Mouse (Mus musculus): ENCODE measurements at regions not wholly inside any gene's neighbourhood (a gene's known extent, or its start where the extent isn't known, plus 50 kb on each side); places are given as distances from the start of the nearest gene placed in this dataset.
A peak's percentile ranks its signal among the peaks of the same experiment; 100 is the strongest.

DNA sequence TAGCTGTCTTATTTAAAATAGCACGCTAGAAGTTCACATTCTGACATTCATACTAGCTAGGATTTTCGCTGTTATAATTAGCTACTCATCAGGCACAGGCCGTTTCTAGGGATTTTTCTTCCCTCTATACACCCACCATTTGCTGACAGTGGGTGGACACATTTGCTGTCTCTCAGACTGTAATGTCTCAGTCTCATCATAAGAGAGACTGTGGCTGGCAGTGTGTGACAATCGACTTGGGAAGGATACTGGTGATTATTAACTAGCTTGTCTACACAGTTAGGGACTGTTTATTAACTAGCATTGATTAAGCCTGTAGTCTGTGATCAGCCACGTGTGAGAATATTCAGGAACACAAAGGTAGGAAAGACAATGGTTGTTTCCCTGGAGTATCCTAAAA is 208.0 kb upstream of the Btbd3 start:
- H3K27ac ChIP-seq (ENCODE audit: insufficient read depth, low read length), result no peak overlapping the region
- 0 out of 2 replicates have a peak overlapping the region, but pooled peaks have one; percentile 7 for H3K4me3 ChIP-seq (ENCODE audit: insufficient read depth, low read length)

DNA sequence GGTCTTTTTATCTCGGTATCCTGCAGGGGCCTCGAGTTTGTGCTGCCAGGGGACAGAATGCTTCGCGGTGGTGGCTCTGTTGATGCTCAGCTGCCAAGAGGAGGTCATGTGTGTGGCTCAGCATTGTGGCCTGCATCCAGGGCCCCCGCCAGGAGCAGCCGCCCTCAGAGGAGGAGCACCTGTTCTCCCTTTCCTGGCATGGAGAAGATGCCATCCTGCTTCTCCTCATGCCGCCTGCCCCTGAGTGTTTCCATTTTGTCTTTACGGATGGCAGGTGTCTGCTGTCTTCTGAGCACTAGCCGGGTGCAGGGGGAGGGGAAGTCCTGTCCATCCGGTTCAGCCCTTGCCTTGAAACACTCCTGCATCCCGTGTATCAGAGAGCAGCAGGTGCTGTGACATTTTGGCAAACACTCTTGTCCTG is 208.6 kb upstream of the Btbd3 start:
- no peak for TF ChIP-seq POLR2A (IDR thresholded peaks at IDR 0.05; ENCODE audit: extremely low read depth, insufficient read depth, low read length)
- TF ChIP-seq CTCF (IDR thresholded peaks at IDR 0.05; ENCODE audit: extremely low read depth, insufficient read depth, low read length), result no peak
- Histone ChIP-seq H3K4me3 (ENCODE audit: insufficient read depth, low read length) (peak overlapping the region; percentile 7; the same call in 1 of the 2 replicates), H3K27ac (ENCODE audit: insufficient read depth, low read length) (no peak overlapping the region), H3K4me1 (ENCODE audit: control insufficient read depth, insufficient read depth, low read length) (peaks cover 3% of the 10 kb centered on the region; the same call in 1 of the 2 replicates)

More for the DNA sequence above, 208.0 kb upstream of the Btbd3 start:
- H3K4me1 ChIP-seq (ENCODE audit: control insufficient read depth, insufficient read depth, low read length), result peaks cover 3% of the 10 kb centered on the region; the same call in 1 of the 2 replicates
- no peak for TF ChIP-seq CTCF (IDR thresholded peaks at IDR 0.05; ENCODE audit: extremely low read depth, insufficient read depth, low read length)
- TF ChIP-seq POLR2A (IDR thresholded peaks at IDR 0.05; ENCODE audit: extremely low read depth, insufficient read depth, low read length), result no peak

GRCm38 (mm10) chr2:138047361-138047760 is 209.0 kb upstream of the Btbd3 start:
- peaks cover 3% of the 10 kb centered on the region; the same call in 1 of the 2 replicates for H3K4me1 ChIP-seq (ENCODE audit: control insufficient read depth, insufficient read depth, low read length)
- H3K4me3 ChIP-seq (ENCODE audit: insufficient read depth, low read length), result no peak overlapping the region
- TF ChIP-seq CTCF (IDR thresholded peaks at IDR 0.05; ENCODE audit: extremely low read depth, insufficient read depth, low read length), result no peak
- TF ChIP-seq POLR2A (IDR thresholded peaks at IDR 0.05; ENCODE audit: extremely low read depth, insufficient read depth, low read length), result no peak
- no peak overlapping the region for H3K27ac ChIP-seq (ENCODE audit: insufficient read depth, low read length)

- peaks cover 3% of the 10 kb centered on the region; the same call in 1 of the 2 replicates for H3K4me1 ChIP-seq (ENCODE audit: control insufficient read depth, insufficient read depth, low read length)
- H3K27ac ChIP-seq (ENCODE audit: insufficient read depth, low read length), result no peak overlapping the region
Measured at GRCm38 (mm10) chr2:138046918-138047317, 209.4 kb upstream of the Btbd3 start.

GRCm38 (mm10) chr2:138045933-138046642 is 210.3 kb upstream of the Btbd3 start:
- TF ChIP-seq POLR2A (IDR thresholded peaks at IDR 0.05; ENCODE audit: extremely low read depth, insufficient read depth, low read length) (no peak), CTCF (IDR thresholded peaks at IDR 0.05; ENCODE audit: extremely low read depth, insufficient read depth, low read length) (no peak)
- peaks cover 3% of the 10 kb centered on the region; the same call in 1 of the 2 replicates for H3K4me1 ChIP-seq (ENCODE audit: control insufficient read depth, insufficient read depth, low read length)
- no peak overlapping the region for H3K27ac ChIP-seq (ENCODE audit: insufficient read depth, low read length)
- no peak overlapping the region for H3K4me3 ChIP-seq (ENCODE audit: insufficient read depth, low read length)

More at GRCm38 (mm10) chr2:138046918-138047317, 209.4 kb upstream of the Btbd3 start:
- H3K4me3 ChIP-seq (ENCODE audit: insufficient read depth, low read length), result no peak overlapping the region
- TF ChIP-seq CTCF (IDR thresholded peaks at IDR 0.05; ENCODE audit: extremely low read depth, insufficient read depth, low read length) (no peak), POLR2A (IDR thresholded peaks at IDR 0.05; ENCODE audit: extremely low read depth, insufficient read depth, low read length) (no peak)

DNA sequence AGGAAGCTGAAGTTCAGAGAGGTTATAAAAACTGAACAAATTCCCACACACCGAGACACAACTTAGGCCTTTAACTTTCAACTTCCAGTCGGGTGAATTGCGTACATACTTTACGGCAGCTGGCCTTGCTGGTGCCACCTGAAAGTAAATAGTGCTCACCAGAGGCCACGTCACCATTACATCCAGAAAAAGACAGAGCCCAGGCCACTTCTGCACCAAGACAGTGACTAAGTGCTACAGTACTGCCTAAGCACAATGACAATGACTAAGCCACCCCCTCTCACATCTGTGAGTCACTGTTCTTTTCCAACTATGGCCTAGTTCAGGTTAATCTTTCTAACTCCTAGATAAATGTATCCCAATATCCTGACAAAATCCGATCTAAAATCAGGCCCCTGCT is 215.7 kb upstream of the Btbd3 start:
- Histone ChIP-seq H3K4me1 (ENCODE audit: control insufficient read depth, insufficient read depth, low read length) (no peaks in the 10 kb centered on the region), H3K27ac (ENCODE audit: insufficient read depth, low read length) (no peak overlapping the region), H3K4me3 (ENCODE audit: insufficient read depth, low read length) (no peak overlapping the region)
- no peak for TF ChIP-seq POLR2A (IDR thresholded peaks at IDR 0.05; ENCODE audit: extremely low read depth, insufficient read depth, low read length)
- no peak for TF ChIP-seq CTCF (IDR thresholded peaks at IDR 0.05; ENCODE audit: extremely low read depth, insufficient read depth, low read length)

DNA sequence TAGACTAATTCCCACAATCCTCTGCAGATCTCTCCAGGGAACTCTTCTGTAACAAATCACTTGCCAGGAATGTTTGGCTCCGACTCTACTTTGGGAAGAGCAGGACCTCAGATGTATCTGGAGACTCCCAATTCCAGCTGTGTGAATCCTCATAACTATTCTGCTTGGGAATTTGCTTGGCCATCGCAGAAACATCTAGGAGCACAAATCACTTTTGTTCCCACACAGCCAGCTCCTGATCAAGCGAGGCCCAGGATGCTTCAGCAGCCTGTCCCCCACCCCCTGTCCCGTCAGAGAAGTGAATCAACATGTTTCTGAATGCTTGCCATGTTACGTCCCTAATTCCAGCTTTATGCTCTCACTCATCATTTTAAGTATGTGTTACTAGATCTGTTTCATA is 216.1 kb upstream of the Btbd3 start:
- H3K4me1 ChIP-seq (ENCODE audit: control insufficient read depth, insufficient read depth, low read length), result no peaks in the 10 kb centered on the region
- no peak overlapping the region for H3K27ac ChIP-seq (ENCODE audit: insufficient read depth, low read length)
- no peak for TF ChIP-seq CTCF (IDR thresholded peaks at IDR 0.05; ENCODE audit: extremely low read depth, insufficient read depth, low read length)
- no peak for TF ChIP-seq POLR2A (IDR thresholded peaks at IDR 0.05; ENCODE audit: extremely low read depth, insufficient read depth, low read length)
- H3K4me3 ChIP-seq (ENCODE audit: insufficient read depth, low read length), result no peak overlapping the region

DNA sequence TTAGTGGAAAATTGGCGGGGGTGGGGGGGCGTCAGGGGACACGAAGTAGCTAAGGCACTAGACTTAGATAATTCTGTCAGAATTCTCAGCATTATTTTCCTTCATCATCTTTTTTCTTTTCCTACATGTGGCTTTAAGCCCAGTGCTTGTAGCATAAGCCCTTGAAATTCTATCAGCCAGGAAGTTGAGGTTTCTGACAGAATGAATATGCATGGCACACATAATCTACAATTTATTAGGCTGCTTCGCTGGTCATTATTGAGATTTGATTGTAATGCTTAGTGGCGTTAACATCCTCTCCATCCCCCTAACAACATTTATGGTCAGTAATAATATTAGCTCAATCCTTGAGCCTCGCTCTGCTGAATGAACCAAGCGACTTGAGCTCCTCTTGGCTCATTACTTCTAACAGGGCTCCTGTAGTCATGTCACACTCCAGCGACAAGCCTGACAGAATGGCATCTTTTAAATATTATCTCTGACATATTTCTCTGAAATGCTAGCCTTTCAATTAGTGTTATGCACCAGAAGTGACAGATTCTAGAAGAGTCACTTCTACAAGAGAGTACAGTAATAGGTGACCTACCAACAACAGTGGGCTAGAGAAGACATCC is 222.1 kb upstream of the Btbd3 start:
- Histone ChIP-seq H3K27ac (ENCODE audit: insufficient read depth, low read length) (no peak overlapping the region), H3K4me1 (ENCODE audit: control insufficient read depth, insufficient read depth, low read length) (no peaks in the 10 kb centered on the region; the same call in 1 of the 2 replicates), H3K4me3 (ENCODE audit: insufficient read depth, low read length) (peak overlapping the region; percentile 6)
- no peak for TF ChIP-seq POLR2A (IDR thresholded peaks at IDR 0.05; ENCODE audit: extremely low read depth, insufficient read depth, low read length)
- TF ChIP-seq CTCF (IDR thresholded peaks at IDR 0.05; ENCODE audit: extremely low read depth, insufficient read depth, low read length), result no peak

DNA sequence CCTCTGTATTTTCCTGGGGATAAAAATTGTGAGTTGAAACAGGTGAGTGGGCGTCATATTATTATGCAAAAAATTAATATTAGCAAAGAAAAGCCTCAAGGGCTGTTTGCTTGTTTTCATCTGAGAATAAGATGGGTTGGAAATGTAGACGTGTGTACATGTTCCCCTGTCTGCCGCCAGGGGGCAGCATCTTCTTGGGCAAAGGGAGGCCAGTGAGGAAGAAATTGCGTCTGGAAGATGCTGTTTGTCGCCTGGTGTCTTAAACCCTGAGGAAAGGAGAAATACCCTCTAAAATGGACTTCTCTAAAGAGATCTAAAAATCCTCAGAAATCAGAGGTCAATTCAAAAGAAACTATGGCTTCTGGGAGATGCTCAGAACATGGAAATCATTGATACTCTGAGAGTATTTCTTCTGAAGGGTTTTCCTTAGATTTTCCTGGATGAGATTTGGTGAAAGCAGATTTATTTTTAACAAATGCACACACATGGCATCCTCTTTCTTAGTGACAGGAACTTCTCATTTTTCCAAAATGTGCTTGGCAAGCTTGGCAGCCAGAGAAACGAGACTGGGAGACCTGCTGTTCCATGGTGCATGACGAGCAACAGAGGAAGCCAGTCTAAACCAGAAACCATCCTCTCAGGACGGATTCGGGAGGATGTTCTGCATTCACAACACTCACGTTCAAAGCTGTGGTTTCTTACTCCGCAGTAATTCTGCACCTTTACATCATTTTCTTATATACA is 222.8 kb upstream of the Btbd3 start:
- H3K4me3 ChIP-seq (ENCODE audit: insufficient read depth, low read length), result peak overlapping the region; percentile 6
- no peak for TF ChIP-seq POLR2A (IDR thresholded peaks at IDR 0.05; ENCODE audit: extremely low read depth, insufficient read depth, low read length)
- peak; percentile 97 for TF ChIP-seq CTCF (IDR thresholded peaks at IDR 0.05; ENCODE audit: extremely low read depth, insufficient read depth, low read length)

More for the DNA sequence above, 222.8 kb upstream of the Btbd3 start:
- no peaks in the 10 kb centered on the region; the same call in 1 of the 2 replicates for H3K4me1 ChIP-seq (ENCODE audit: control insufficient read depth, insufficient read depth, low read length)
- H3K27ac ChIP-seq (ENCODE audit: insufficient read depth, low read length), result no peak overlapping the region
